Mouse (Mus musculus): ENCODE results near the gene Slc48a1. TPM values are rescaled to one million over a fixed set of nuclear protein-coding genes. Genes with fewer than 3 reads are reported as not detected.
A peak's percentile ranks its signal among the peaks of the same experiment; 100 is the strongest.

Gene Slc48a1
- polyA plus RNA-seq, 1 experiment from 2014 or later: 76.0 TPM

DNA sequence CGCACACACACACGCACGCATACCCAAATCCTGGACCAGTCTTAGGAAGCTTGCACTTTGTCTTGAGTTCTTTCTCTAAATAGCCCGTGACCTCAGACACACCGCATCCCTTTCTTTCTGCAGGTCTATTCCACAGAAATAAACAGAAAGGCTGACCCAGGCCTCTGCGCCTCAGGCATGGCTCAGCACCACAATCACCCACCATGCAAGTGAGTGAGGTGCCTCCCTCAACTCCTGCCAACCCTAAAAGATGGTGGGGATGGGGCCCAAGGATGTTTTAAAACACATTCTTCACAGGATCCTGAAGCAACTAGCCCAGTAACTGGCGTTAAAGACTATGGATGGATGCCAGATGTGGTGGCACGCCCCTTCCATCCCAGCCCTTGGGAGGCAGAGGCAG lies 49.1 kb downstream of the Slc48a1 start:
- H3K4me2 ChIP-seq (ENCODE audit: low read depth, low read length): peak overlapping the region; percentile 18; the same call in 1 of the 2 replicates
- no peaks in the 10 kb centered on the region for H3K36me3 ChIP-seq (ENCODE audit: control insufficient read depth, insufficient read depth)
- ATAC-seq (replicated peaks; ENCODE audit: extremely low read depth, insufficient read depth, low FRiP score): no peak
- no peak overlapping the region for H3K9ac ChIP-seq (ENCODE audit: low read length)
- H3K27ac ChIP-seq (ENCODE audit: low read length): peak overlapping the region; percentile 32; the same call in 1 of the 2 replicates
- no peaks in the 10 kb centered on the region for H3K9me3 ChIP-seq (replicated peaks; ENCODE audit: control insufficient read depth, low read length)
- no peak overlapping the region for H3K4me3 ChIP-seq (ENCODE audit: low read length)
- 81% methylated on average over 8 of the region's 8 CpGs for WGBS
- H3K4me1 ChIP-seq (ENCODE audit: control insufficient read depth, insufficient read depth, low read length): peaks cover 69% of the 10 kb centered on the region
- H3K27me3 ChIP-seq (ENCODE audit: control insufficient read depth, insufficient read depth, low read length): no peaks in the 10 kb centered on the region

- peak overlapping the region; percentile 80 for H3K4me3 ChIP-seq (ENCODE audit: low read length)
- WGBS: 40% methylated on average over 6 of the region's 6 CpGs
- no peaks in the 10 kb centered on the region for H3K27me3 ChIP-seq (ENCODE audit: control insufficient read depth, insufficient read depth, low read length)
- H3K9me3 ChIP-seq (replicated peaks; ENCODE audit: control insufficient read depth, low read length): no peaks in the 10 kb centered on the region
- no peaks in the 10 kb centered on the region for H3K36me3 ChIP-seq (ENCODE audit: control insufficient read depth, insufficient read depth)
- peak overlapping the region; percentile 60 for H3K9ac ChIP-seq (ENCODE audit: low read length)
- peak overlapping the region; percentile 70 for H3K4me2 ChIP-seq (ENCODE audit: low read depth, low read length)
- ATAC-seq (replicated peaks; ENCODE audit: extremely low read depth, insufficient read depth, low FRiP score): no peak
- peak overlapping the region; percentile 92 for H3K27ac ChIP-seq (ENCODE audit: low read length)
- peaks cover 66% of the 10 kb centered on the region for H3K4me1 ChIP-seq (ENCODE audit: control insufficient read depth, insufficient read depth, low read length)
Observed at GRCm38 (mm10) chr15:97828221-97828842, 50.0 kb downstream of the Slc48a1 start.

DNA sequence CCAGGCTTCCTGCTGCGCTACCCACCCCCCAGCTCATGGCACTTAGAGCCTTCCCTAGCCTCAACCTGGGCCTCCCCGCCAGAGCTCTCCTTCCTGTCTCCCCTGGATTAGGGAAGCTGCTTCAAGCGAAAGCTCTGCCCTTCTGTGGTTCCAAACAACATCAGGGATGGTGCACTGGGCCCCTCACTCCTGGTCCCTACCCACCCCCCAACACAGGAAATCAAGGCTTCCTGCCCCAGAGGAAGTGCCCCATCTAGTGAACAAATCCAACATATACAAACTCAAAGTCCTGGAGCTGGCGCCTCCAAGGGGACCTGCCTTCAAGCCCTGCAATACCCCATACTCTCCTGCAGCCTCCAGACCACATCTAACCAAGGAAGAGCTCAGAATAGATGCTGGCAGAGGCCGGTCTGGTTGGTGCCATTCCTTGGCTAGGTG lies 50.6 kb downstream of the Slc48a1 start:
- H3K36me3 ChIP-seq (ENCODE audit: control insufficient read depth, insufficient read depth): no peaks in the 10 kb centered on the region
- H3K4me3 ChIP-seq (ENCODE audit: low read length): peak overlapping the region; percentile 80
- 0 out of 2 replicates have a peak, but pooled peaks have one; percentile 2 for ATAC-seq (replicated peaks; ENCODE audit: extremely low read depth, insufficient read depth, low FRiP score)
- peaks cover 62% of the 10 kb centered on the region for H3K4me1 ChIP-seq (ENCODE audit: control insufficient read depth, insufficient read depth, low read length)
- H3K4me2 ChIP-seq (ENCODE audit: low read depth, low read length): peak overlapping the region; percentile 70
- no peaks in the 10 kb centered on the region for H3K9me3 ChIP-seq (replicated peaks; ENCODE audit: control insufficient read depth, low read length)
- 62% methylated on average over 5 of the region's 5 CpGs for WGBS
- H3K9ac ChIP-seq (ENCODE audit: low read length): peak overlapping the region; percentile 95
- peak overlapping the region; percentile 92 for H3K27ac ChIP-seq (ENCODE audit: low read length)
- no peaks in the 10 kb centered on the region for H3K27me3 ChIP-seq (ENCODE audit: control insufficient read depth, insufficient read depth, low read length)

DNA sequence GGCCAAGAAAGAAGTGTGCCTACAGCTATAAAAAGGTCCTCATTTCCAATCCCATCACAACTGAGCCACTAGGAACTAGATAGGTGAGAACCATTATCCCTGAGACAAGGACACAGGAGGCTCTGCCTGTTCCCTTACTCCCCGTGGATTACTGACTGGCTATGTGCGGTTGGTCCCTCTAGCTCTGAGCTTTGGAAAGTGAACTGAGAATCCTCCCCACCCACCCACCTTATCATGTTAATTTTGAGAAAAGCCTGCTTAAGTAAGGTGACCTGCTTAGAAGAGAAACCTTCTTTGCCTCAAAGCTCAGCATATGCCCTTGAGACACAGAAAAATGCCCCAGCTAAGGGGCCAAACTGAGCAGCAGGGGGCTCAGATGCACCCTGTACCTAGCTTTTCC lies 51.1 kb downstream of the Slc48a1 start:
- H3K27ac ChIP-seq (ENCODE audit: low read length): peak overlapping the region; percentile 92
- 59% methylated on average over 2 of the region's 2 CpGs for WGBS
- H3K4me3 ChIP-seq (ENCODE audit: low read length): peak overlapping the region; percentile 80
- peaks cover 57% of the 10 kb centered on the region for H3K4me1 ChIP-seq (ENCODE audit: control insufficient read depth, insufficient read depth, low read length)
- ATAC-seq (replicated peaks; ENCODE audit: extremely low read depth, insufficient read depth, low FRiP score): no peak
- H3K36me3 ChIP-seq (ENCODE audit: control insufficient read depth, insufficient read depth): no peaks in the 10 kb centered on the region
- peak overlapping the region; percentile 70 for H3K4me2 ChIP-seq (ENCODE audit: low read depth, low read length)
- peak overlapping the region; percentile 95 for H3K9ac ChIP-seq (ENCODE audit: low read length)
- no peaks in the 10 kb centered on the region for H3K27me3 ChIP-seq (ENCODE audit: control insufficient read depth, insufficient read depth, low read length)
- H3K9me3 ChIP-seq (replicated peaks; ENCODE audit: control insufficient read depth, low read length): no peaks in the 10 kb centered on the region

DNA sequence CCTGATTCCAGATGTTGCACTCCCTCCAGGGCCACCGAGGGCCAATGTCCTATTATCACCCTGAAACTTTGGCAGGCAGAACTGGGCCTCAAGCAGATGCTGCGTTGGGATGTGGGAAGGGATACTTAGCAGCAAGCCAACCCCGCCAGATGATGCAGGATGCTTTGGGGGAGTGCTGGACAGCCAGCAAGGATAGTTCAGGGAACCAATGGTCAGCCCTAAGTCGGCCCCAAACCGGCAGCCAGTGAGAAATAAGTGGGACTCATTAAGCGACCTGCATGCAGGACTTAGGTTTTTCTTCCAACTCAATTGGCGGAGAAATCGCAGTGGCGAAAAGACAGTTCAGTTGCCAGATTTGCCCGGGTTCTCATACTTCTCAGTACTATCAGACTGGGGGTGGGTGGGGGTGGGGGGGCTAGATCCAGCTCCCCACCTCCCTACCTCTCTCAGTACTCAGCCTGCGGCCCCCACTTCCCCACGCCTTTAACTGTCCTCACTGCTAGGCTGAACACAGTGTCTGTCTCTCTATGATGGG lies 52.0 kb downstream of the Slc48a1 start:
- Histone ChIP-seq H3K9ac (ENCODE audit: low read length) (peak overlapping the region; percentile 95), H3K4me1 (ENCODE audit: control insufficient read depth, insufficient read depth, low read length) (peaks cover 51% of the 10 kb centered on the region), H3K4me3 (ENCODE audit: low read length) (peak overlapping the region; percentile 80), H3K4me2 (ENCODE audit: low read depth, low read length) (peak overlapping the region; percentile 70), H3K9me3 (replicated peaks; ENCODE audit: control insufficient read depth, low read length) (no peaks in the 10 kb centered on the region), H3K27me3 (ENCODE audit: control insufficient read depth, insufficient read depth, low read length) (no peaks in the 10 kb centered on the region), H3K27ac (ENCODE audit: low read length) (peak overlapping the region; percentile 92), H3K36me3 (ENCODE audit: control insufficient read depth, insufficient read depth) (no peaks in the 10 kb centered on the region)
- no peak for ATAC-seq (replicated peaks; ENCODE audit: extremely low read depth, insufficient read depth, low FRiP score)
- WGBS: 35% methylated on average over 12 of the region's 12 CpGs

DNA sequence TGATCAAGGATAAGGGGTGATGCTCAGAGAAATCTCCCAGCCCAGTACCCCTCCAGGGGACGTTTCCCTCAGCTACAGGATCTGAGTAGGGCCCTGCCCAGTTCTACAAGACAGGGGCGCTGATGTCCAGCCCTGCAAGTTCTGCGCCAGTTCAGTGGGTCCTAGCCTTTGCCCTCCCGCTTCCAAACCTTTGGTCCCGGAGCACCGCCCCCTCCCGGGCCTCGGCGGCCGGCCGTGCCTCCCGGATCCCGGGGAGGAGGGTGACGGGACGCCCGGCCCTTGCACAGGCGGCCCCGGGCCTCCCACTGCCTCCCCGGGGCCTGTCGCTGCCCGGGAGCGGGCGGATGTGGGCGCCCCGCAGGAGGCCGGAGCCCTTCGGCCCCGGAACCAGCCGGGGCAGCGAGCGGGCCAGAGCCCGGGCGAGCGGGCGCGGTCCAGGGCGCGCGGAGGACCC lies 52.5 kb downstream of the Slc48a1 start:
- peak; percentile 12 for ATAC-seq (replicated peaks; ENCODE audit: extremely low read depth, insufficient read depth, low FRiP score)
- H3K4me1 ChIP-seq (ENCODE audit: control insufficient read depth, insufficient read depth, low read length): peaks cover 46% of the 10 kb centered on the region

GRCm38 (mm10) chr15:97831242-97831986 lies 53.1 kb downstream of the Slc48a1 start:
- under 1% methylated on average over 61 of the region's 84 CpGs for WGBS
- Histone ChIP-seq H3K9ac (ENCODE audit: low read length) (peak overlapping the region; percentile 95), H3K27me3 (ENCODE audit: control insufficient read depth, insufficient read depth, low read length) (no peaks in the 10 kb centered on the region), H3K4me3 (ENCODE audit: low read length) (peak overlapping the region; percentile 80), H3K4me1 (ENCODE audit: control insufficient read depth, insufficient read depth, low read length) (peaks cover 42% of the 10 kb centered on the region), H3K9me3 (replicated peaks; ENCODE audit: control insufficient read depth, low read length) (no peaks in the 10 kb centered on the region), H3K4me2 (ENCODE audit: low read depth, low read length) (peak overlapping the region; percentile 70), H3K27ac (ENCODE audit: low read length) (peak overlapping the region; percentile 92), H3K36me3 (ENCODE audit: control insufficient read depth, insufficient read depth) (no peaks in the 10 kb centered on the region)
- peak; percentile 86 for ATAC-seq (replicated peaks; ENCODE audit: extremely low read depth, insufficient read depth, low FRiP score)

More for the DNA sequence above, 52.5 kb downstream of the Slc48a1 start:
- Histone ChIP-seq H3K9ac (ENCODE audit: low read length) (peak overlapping the region; percentile 95), H3K4me2 (ENCODE audit: low read depth, low read length) (peak overlapping the region; percentile 70), H3K27ac (ENCODE audit: low read length) (peak overlapping the region; percentile 92), H3K9me3 (replicated peaks; ENCODE audit: control insufficient read depth, low read length) (no peaks in the 10 kb centered on the region), H3K36me3 (ENCODE audit: control insufficient read depth, insufficient read depth) (no peaks in the 10 kb centered on the region), H3K4me3 (ENCODE audit: low read length) (peak overlapping the region; percentile 80), H3K27me3 (ENCODE audit: control insufficient read depth, insufficient read depth, low read length) (no peaks in the 10 kb centered on the region)
- WGBS: under 1% methylated on average over 39 of the region's 39 CpGs

- Histone ChIP-seq H3K27me3 (ENCODE audit: control insufficient read depth, insufficient read depth, low read length) (no peaks in the 10 kb centered on the region), H3K27ac (ENCODE audit: low read length) (peak overlapping the region; percentile 92), H3K4me1 (ENCODE audit: control insufficient read depth, insufficient read depth, low read length) (peaks cover 46% of the 10 kb centered on the region), H3K9ac (ENCODE audit: low read length) (peak overlapping the region; percentile 95), H3K4me3 (ENCODE audit: low read length) (peak overlapping the region; percentile 80), H3K9me3 (replicated peaks; ENCODE audit: control insufficient read depth, low read length) (no peaks in the 10 kb centered on the region), H3K4me2 (ENCODE audit: low read depth, low read length) (peak overlapping the region; percentile 70), H3K36me3 (ENCODE audit: control insufficient read depth, insufficient read depth) (no peaks in the 10 kb centered on the region)
- ATAC-seq (replicated peaks; ENCODE audit: extremely low read depth, insufficient read depth, low FRiP score): peak; percentile 14; the same call in 1 of the 2 replicates
- 9% methylated on average over 10 of the region's 10 CpGs for WGBS
Observed at GRCm38 (mm10) chr15:97831987-97832640, 53.8 kb downstream of the Slc48a1 start.
